Mouse (Mus musculus) ES-E14 (cell line): ENCODE results near the gene Atp1a4.

Source experiments
- MAFK ChIP-seq: IDR thresholded peaks from 2 replicates; pipeline ENCODE4 v1.6.1; 2014; ENCODE audit warnings: mild to moderate bottlenecking, low read depth, low read length, inconsistent platforms; ENCODE audit not compliant: insufficient read depth
- ZC3H11A ChIP-seq: IDR thresholded peaks from 2 replicates; pipeline ENCODE4 v1.6.1; 2012; ENCODE audit warnings: low read depth, mild to moderate bottlenecking, inconsistent platforms, low read length, borderline replicate concordance

DNA sequence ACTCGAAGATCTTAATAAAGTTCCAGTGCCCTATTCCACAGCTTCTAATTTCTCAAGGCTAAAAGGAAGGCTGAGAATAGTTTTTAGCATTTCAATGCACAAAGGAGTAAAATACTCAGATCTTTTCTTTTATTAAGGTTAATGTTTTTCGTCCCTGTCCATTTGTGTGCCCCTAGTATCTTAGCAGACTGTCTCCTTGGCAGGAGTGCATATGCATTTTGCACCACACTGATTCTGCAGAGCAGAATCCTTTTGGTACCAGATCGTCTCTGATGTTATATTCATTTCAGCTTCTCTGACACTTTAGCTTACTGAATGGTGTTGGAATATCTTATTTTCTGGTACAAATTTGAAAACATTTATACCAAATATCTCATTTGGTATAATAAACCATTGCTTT lies 76.4 kb downstream of the Atp1a4 start:
- no peak for TF ChIP-seq MAFK
- TF ChIP-seq ZC3H11A = no peak
